Mouse (Mus musculus): ENCODE measurements around the gene Gm21497. TPM values are rescaled to one million over a fixed set of nuclear protein-coding genes. Genes with fewer than 3 reads are reported as not detected.

Gm21497 gene
- not detected in 2 replicates for polyA plus RNA-seq (2015; fragmentation: Nextera tagmentation; extraction: Ambion mirVana)

GRCm38 (mm10) chrY:61646446-61646845, at the start of gene Gm21497:
TSS of gene Gm21497 (plus strand) at chrY:61646746.

